Mouse (Mus musculus) T-helper 17 cell (primary cell): ENCODE data around the gene Fam216b.

Experiments
- in situ Hi-C, 2 experiments: fragments of 300-600 bp; cut with MboI, MseI; formaldehyde crosslinking; loops; 1 replicate in 1 of 2; 2 replicates in 1 of 2; pipeline ENCODE4 v1.15.1; 2025; ENCODE audit warnings: high pct_unique_total_duplicates in 2 of 2

The Fam216b gene

GRCm38 (mm10) chr14:78043079-78043478 lies 45.7 kb downstream of the Fam216b start:
- in situ Hi-C loops: no loop called here

- in situ Hi-C loops: no loop called here
Observed at GRCm38 (mm10) chr14:78041886-78042526, 46.8 kb downstream of the Fam216b start.

GRCm38 (mm10) chr14:78040643-78041042 lies 48.2 kb downstream of the Fam216b start:
- in situ Hi-C loops: no loop called here

- in situ Hi-C loops: loop anchor here in 1 of 2 experiments (10.0 kb wide), 1 partner anchor 56 kb away; no protein-coding TSS in a partner anchor
Observed at GRCm38 (mm10) chr14:78038876-78039275, 49.9 kb downstream of the Fam216b start.
